Mouse (Mus musculus) hindbrain, embryonic 11.5 days (tissue): ENCODE data around the gene Apc2. TPM values are rescaled to one million over a fixed set of nuclear protein-coding genes. Genes with fewer than 3 reads are reported as not detected.

Experiments
- ATAC-seq: fragments of 200-750 bp; cut with Nextera tagmentation; 2 replicates; pipeline ENCODE4 v1.8.0; 2017; ENCODE audit warnings: mild to moderate bottlenecking, moderate TSS enrichment, moderate library complexity; ENCODE audit not compliant: low FRiP score
- DNase-seq: peaks from one replicate; pipeline ENCODE4 v3.0.0-alpha.2; 2015; ENCODE audit warnings: low spot score
- H3K27ac ChIP-seq: fragments of 300-500 bp; sonication (generic); 2 replicates; pipeline ENCODE4 v1.5.1; 2014; ENCODE audit warnings: mild to moderate bottlenecking, low read depth, low read length
- H3K27me3 ChIP-seq: fragments of 300-500 bp; sonication (generic); 2 replicates; pipeline ENCODE4 v1.6.1; 2014; ENCODE audit warnings: mild to moderate bottlenecking, low read length, moderate library complexity, mixed read lengths; ENCODE audit not compliant: control insufficient read depth, insufficient read depth
- H3K36me3 ChIP-seq: fragments of 300-500 bp; sonication (generic); 2 replicates; pipeline ENCODE4 v1.6.1; 2014; ENCODE audit warnings: mild to moderate bottlenecking, low read length, moderate library complexity, mixed read lengths; ENCODE audit not compliant: control insufficient read depth, insufficient read depth
- H3K4me1 ChIP-seq: fragments of 300-500 bp; sonication (generic); replicated peaks from 2 replicates; pipeline ENCODE4 v1.6.1; 2014; ENCODE audit warnings: low read length, mixed read lengths; ENCODE audit not compliant: control insufficient read depth, insufficient read depth
- H3K4me2 ChIP-seq: fragments of 300-500 bp; sonication (generic); replicated peaks from 2 replicates; pipeline ENCODE4 v1.6.1; 2014; ENCODE audit warnings: mild to moderate bottlenecking, low read depth, low read length
- H3K4me3 ChIP-seq: fragments of 300-500 bp; sonication (generic); 2 replicates; pipeline ENCODE4 v1.5.1; 2014; ENCODE audit warnings: low read depth, low read length
- H3K9ac ChIP-seq: fragments of 300-500 bp; sonication (generic); 2 replicates; pipeline ENCODE4 v1.6.1; 2014; ENCODE audit warnings: low read depth, low read length
- H3K9me3 ChIP-seq: fragments of 300-500 bp; sonication (generic); 2 replicates; pipeline ENCODE4 v1.6.1; 2016; ENCODE audit warnings: low read length; ENCODE audit not compliant: control insufficient read depth
- WGBS: fragments of 180-500 bp; shearing (Covaris S2); extraction: QIAGEN DNeasy Blood & Tissue Kit; methylation state at CpG from one replicate; pipeline ENCODE4 v1.1.7; 2014; 5-methylcytosine and 5-hydroxymethylcytosine counted together
- polyA plus RNA-seq: library from polyadenylated mRNA; unstranded; fragments of >200 nt; fragmentation: Nextera tagmentation; extraction: Ambion mirVana; gene quantifications from 2 replicates; pipeline ENCODE4 v1.2.1, GENCODE M21; 2014

Apc2 gene
- polyA plus RNA-seq, 1 experiment from 2014 or later: 101 TPM

DNA sequence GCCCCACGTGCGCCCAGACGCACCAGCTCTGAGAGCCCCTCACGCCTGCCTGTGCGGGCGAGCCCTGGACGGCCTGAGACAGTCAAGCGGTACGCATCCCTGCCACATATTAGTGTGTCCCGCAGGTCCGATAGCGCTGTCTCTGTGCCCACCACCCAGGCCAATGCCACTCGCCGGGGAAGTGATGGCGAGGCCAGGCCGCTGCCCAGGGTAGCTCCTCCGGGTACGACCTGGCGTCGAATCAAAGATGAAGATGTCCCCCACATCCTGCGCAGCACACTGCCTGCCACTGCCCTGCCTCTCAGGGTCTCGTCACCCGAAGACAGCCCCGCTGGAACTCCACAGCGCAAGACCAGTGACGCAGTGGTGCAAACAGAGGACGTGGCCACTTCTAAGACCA, 19.5 kb downstream of the Apc2 start:
- Histone ChIP-seq H3K9ac (no peak overlapping the region), H3K9me3 (no peaks in the 10 kb centered on the region), H3K4me2 (no peak overlapping the region), H3K4me3 (no peak overlapping the region), H3K27me3 (peaks cover 27% of the 10 kb centered on the region), H3K36me3 (peaks cover 18% of the 10 kb centered on the region), H3K4me1 (peaks cover 6% of the 10 kb centered on the region; the same call in 1 of the 2 replicates), H3K27ac (no peak overlapping the region)
- ATAC-seq: no peak
- 52% methylated on average over 27 of the region's 27 CpGs for WGBS
- no peak for DNase-seq

DNA sequence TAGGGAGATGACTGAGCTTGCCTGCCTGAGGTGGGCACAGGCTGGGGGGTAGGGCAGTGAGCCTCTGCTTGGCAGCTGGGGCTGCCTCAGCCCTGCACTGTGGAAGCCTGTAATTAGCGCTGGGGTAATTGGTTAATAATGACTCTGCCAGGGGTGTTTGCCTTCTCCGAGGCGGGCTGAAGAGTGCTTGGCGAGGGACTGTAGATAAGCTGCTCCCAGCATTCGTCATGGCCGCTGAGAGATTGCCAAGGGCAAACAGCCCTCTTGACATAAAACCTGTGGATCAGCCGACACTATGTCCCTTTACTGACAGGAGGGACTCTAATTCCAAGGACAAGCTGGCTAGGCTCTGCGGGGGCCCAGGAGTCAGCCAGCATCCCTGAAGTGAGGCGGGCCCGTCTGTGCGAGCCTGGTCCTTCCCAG, 20.6 kb downstream of the Apc2 start:
- peaks cover 6% of the 10 kb centered on the region; the same call in 1 of the 2 replicates for H3K4me1 ChIP-seq
- no peak for DNase-seq
- no peak overlapping the region for H3K27ac ChIP-seq
- H3K9me3 ChIP-seq: no peaks in the 10 kb centered on the region
- peaks cover 14% of the 10 kb centered on the region for H3K36me3 ChIP-seq
- ATAC-seq: no peak
- no peak overlapping the region; the same call in 1 of the 2 replicates for H3K9ac ChIP-seq
- peaks cover 26% of the 10 kb centered on the region for H3K27me3 ChIP-seq
- no peak overlapping the region for H3K4me2 ChIP-seq
- 38% methylated on average over 11 of the region's 11 CpGs for WGBS
- H3K4me3 ChIP-seq: no peak overlapping the region

DNA sequence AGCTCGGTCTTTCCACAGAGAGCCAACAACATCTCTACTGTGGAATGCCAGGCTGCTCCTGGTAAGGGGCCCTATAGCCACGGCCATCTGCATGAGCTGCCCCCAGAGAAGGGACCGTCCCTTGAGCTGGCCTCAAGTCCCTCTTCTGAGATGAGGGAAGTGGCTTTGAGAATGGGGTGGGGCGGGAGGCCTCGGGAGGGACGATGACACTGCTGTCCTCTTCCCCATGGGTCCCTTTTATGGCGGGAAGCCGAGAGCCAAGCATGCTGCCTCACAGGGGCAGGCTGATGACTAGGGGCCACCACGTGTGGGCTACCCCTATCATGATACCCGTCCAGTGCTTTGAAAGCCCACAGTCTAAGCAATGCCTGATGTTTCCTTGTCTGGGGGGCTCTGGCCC, 21.2 kb downstream of the Apc2 start:
- Histone ChIP-seq H3K9ac (no peak overlapping the region), H3K27me3 (peaks cover 23% of the 10 kb centered on the region), H3K27ac (no peak overlapping the region), H3K4me2 (no peak overlapping the region), H3K4me1 (peaks cover 6% of the 10 kb centered on the region; the same call in 1 of the 2 replicates), H3K4me3 (no peak overlapping the region), H3K9me3 (no peaks in the 10 kb centered on the region), H3K36me3 (peaks cover 12% of the 10 kb centered on the region; the same call in 1 of the 2 replicates)
- DNase-seq (no peak), ATAC-seq (no peak)
- 62% methylated on average over 10 of the region's 10 CpGs for WGBS

DNA sequence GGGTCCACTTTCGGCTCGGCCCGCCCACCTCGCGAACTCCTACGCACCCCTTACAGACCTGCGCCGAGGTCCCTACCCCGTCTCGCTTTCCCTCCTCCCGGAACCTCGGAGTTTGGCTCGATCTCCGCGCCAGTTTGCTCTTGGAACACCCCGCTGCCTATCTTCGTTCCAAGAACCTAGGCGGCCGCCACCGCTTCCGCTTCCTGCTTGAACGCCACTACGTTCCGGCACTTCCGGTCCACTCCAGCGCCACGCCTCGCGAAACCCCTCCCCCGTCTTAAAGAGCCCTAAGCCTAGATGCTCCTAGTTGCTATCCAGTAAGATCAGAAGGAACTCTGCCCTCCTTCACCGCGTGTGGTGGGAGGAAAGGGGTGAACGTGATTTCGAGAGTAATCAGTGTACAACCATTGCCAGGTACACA, 24.6 kb downstream of the Apc2 start, which contains the start of gene 2310011J03Rik:
Gene 2310011J03Rik (minus strand): TSS at position 198 of the 421 bp plus-strand sequence.
- Histone ChIP-seq H3K27ac (no peak within 1 kb of the TSS), H3K4me2 (peak within 1 kb of the TSS; percentile 73), H3K36me3 (0 out of 2 replicates have a peak, but pooled peaks cover 2% of the 10 kb centered on the region), H3K9me3 (no peaks in the 10 kb centered on the region), H3K9ac (peak within 1 kb of the TSS; percentile 70), H3K4me1 (peaks cover 12% of the 10 kb centered on the region; the same call in 1 of the 2 replicates), H3K4me3 (peak within 1 kb of the TSS; percentile 77), H3K27me3 (peaks cover 5% of the 10 kb centered on the region; the same call in 1 of the 2 replicates)
- peak; percentile 46; the same call in 1 of the 2 replicates for ATAC-seq
- peak; percentile 94 for DNase-seq
- 2% methylated on average over 33 of the region's 34 CpGs for WGBS

DNA sequence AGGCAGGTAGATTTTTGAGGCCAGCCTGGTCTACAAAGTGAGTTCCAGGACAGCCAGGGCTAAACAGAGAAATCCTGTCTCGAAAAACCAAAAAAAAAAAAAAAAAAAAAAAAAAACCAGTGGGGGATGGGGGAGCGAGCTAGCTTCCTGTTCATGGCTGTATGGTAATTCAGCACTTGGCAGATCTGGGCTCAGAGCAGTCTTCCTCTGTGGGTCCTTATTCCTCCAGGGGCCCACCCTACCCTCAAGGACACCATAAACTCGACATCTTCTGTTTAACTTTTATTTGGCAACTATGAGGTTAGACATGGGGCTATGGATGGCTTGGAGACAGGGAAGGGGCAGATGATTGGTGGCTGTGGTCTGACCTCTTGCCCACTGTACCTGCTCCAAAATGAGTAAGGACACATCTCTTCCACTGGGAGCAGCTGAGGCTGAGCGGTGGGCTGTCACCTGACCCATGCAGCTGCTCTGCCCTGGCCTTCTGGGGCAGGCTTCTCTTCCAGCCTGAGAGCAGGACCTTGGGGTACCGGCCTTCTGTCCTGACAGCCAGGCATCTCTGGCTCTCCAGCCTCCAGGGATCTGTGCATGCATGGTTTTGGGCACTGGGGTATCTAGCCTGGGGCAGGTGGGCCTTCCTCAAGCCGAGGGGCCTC, 25.4 kb downstream of the Apc2 start:
- ATAC-seq: no peak
- Histone ChIP-seq H3K9ac (no peak overlapping the region), H3K4me2 (no peak overlapping the region), H3K9me3 (no peaks in the 10 kb centered on the region), H3K36me3 (0 out of 2 replicates have a peak, but pooled peaks cover 1% of the 10 kb centered on the region), H3K27me3 (peaks cover 2% of the 10 kb centered on the region; the same call in 1 of the 2 replicates), H3K4me3 (no peak overlapping the region), H3K27ac (no peak overlapping the region), H3K4me1 (0 out of 2 replicates have a peak, but pooled peaks cover 7% of the 10 kb centered on the region)
- 73% methylated on average over 6 of the region's 6 CpGs for WGBS
- DNase-seq: no peak

DNA sequence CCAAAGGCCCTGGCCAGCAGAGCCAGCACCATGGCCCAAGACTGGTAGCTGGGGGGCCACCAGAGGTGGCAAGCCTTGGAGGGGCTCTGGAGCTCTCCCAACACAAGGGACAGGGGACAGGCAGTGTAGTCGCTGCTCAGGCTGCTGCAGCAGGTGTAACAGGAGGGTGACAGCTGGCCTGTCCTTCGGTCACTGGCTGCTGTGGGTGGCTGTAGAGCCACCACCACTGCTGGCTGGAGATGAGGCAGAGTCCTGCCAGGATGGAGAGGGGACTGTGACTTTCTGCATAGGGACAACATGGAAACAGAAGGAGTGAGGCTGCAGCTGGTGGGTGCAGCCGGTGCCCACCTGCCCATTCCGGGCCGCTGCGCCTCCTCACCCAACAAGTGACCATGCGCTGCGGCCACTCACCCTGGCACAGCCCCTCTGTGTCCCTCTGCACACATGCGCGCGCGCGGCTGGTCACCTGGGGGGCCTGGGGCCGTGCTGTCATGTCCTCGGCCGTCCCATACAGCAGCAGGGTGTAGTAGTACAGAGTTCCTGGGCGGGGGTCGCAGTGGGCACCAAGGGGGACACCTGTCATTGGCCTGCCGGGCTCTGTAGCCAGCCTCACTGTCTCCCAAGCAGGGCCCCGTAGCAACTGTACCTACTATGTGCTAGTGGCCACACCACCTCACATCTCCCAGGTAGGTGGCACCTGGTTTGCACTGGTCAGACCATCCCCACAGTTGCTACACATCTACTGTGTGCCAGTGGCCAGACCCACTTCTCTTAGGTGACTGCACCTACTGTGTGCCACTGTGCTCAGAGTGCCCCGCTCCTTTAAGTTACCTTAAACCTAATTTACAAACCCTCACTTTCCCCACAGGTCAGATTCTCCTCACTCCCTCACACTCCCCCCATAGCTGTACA, 26.1 kb downstream of the Apc2 start:
- no peak overlapping the region for H3K4me2 ChIP-seq
- 86% methylated on average over 21 of the region's 21 CpGs for WGBS
- no peak for ATAC-seq
- DNase-seq: no peak
- 0 out of 2 replicates have a peak, but pooled peaks cover 7% of the 10 kb centered on the region for H3K4me1 ChIP-seq
- H3K27ac ChIP-seq: no peak overlapping the region
- no peaks in the 10 kb centered on the region for H3K36me3 ChIP-seq
- H3K27me3 ChIP-seq: peaks cover 2% of the 10 kb centered on the region; the same call in 1 of the 2 replicates
- H3K4me3 ChIP-seq: no peak overlapping the region
- H3K9me3 ChIP-seq: no peaks in the 10 kb centered on the region
- no peak overlapping the region for H3K9ac ChIP-seq

DNA sequence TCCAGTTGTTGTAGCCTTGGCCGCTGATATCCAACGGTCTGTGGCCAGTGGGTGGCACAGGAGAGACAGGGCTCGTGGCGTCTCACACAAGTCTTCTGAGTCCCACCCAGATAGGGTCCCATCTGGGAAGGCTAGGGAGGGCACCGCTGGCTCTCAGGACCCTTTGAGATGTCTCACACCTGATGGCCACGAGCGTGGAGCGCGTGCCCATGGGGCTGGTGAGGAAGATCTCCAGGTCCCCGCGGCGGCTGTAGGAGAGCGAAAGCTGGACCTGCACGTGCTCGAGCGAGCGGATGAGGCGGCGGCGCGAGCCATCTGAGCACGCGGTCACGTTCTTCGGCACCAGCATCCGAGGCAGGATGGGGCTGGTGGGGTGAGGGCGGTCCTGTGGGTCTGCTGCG, 27.0 kb downstream of the Apc2 start:
- peak overlapping the region; percentile 47 for H3K4me3 ChIP-seq

More for the DNA sequence above, 27.0 kb downstream of the Apc2 start:
- no peak for DNase-seq
- Histone ChIP-seq H3K27ac (no peak overlapping the region), H3K27me3 (peaks cover 2% of the 10 kb centered on the region; the same call in 1 of the 2 replicates), H3K4me1 (0 out of 2 replicates have a peak, but pooled peaks cover 7% of the 10 kb centered on the region), H3K9me3 (no peaks in the 10 kb centered on the region), H3K4me2 (peak overlapping the region; percentile 97), H3K36me3 (no peaks in the 10 kb centered on the region), H3K9ac (peak overlapping the region; percentile 57; the same call in 1 of the 2 replicates)
- no peak; the same call in 1 of the 2 replicates for ATAC-seq
- 10% methylated on average over 28 of the region's 28 CpGs for WGBS
